Mouse (Mus musculus): ENCODE data around the gene Fbxo8. TPM values are rescaled to one million over a fixed set of nuclear protein-coding genes. Genes with fewer than 3 reads are reported as not detected.
A peak's percentile ranks its signal among the peaks of the same experiment; 100 is the strongest.

The Fbxo8 gene
- polyA plus RNA-seq (2015; fragmentation: Nextera tagmentation; extraction: Ambion mirVana): 56.7 and 58.8 TPM in 2 replicates

DNA sequence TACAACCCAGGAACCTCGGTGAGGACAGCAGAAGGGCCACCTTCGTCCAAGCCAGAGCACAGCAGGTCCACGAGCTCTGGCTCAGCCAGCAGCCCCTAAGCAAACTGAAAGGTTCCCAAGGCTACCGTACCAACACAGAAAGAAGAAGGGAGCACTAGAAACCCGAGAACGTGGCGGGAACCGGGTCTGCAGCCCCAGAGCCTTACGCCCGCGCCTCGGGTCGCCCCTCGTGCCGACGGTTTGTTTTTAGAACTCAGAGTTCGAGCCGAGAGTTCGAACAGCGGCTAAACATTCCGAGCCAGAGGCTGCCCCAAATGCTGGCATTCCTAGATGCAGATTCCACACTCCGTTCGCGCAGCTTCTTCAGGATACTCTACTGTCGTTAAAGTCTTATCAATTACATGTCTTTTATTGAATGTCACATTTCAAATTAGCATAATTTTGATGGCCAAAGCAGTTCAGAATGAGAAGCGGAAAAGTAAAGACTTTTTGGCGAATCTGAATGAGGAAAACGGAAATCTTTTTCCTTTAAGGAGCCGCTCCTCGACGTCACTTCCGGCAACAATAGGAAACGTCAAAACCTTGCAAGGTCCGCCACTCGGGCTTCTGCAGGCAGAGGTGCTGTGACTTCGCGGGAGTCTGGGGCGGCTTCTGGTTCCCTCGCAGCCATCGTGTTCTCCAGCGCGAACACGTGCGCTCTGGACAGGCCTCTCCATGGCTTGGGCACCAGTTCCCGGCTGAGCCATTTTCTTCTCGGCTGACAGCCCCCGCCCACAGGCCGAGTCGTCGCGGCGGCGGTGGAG lies at the start of gene Fbxo8, which contains the start of gene Cep44:
Fbxo8 (plus strand) TSS at position 533 of the 803 bp plus-strand sequence.
Cep44 (minus strand) TSS at position 490 of the 803 bp plus-strand sequence.
- Histone ChIP-seq H3K4me2 (ENCODE audit: low read length) (peak within 1 kb of the TSS; percentile 55), H3K4me1 (replicated peaks; ENCODE audit: insufficient read depth, low read length) (0 out of 2 replicates have a peak, but pooled peaks cover 3% of the 10 kb centered on the region), H3K27me3 (ENCODE audit: insufficient read depth, low read length) (no peaks in the 10 kb centered on the region), H3K4me3 (replicated peaks; ENCODE audit: low read depth, low read length) (peak within 1 kb of the TSS; percentile 83), H3K9me3 (replicated peaks; ENCODE audit: low read length) (no peaks in the 10 kb centered on the region), H3K27ac (peak within 1 kb of the TSS; percentile 92), H3K36me3 (ENCODE audit: insufficient read depth, low read length) (peaks cover 3% of the 10 kb centered on the region; the same call in 1 of the 2 replicates), H3K9ac (ENCODE audit: low read depth, low read length) (peak within 1 kb of the TSS; percentile 74)
- no peak for TF ChIP-seq CTCF (IDR thresholded peaks at IDR 0.05; ENCODE audit: low read depth)
- ATAC-seq (replicated peaks; ENCODE audit: low FRiP score, low read depth): peak; percentile 88
- WGBS: under 1% methylated on average over 53 of the region's 53 CpGs
- peak; percentile 94 for DNase-seq (ENCODE audit: low spot score)

DNA sequence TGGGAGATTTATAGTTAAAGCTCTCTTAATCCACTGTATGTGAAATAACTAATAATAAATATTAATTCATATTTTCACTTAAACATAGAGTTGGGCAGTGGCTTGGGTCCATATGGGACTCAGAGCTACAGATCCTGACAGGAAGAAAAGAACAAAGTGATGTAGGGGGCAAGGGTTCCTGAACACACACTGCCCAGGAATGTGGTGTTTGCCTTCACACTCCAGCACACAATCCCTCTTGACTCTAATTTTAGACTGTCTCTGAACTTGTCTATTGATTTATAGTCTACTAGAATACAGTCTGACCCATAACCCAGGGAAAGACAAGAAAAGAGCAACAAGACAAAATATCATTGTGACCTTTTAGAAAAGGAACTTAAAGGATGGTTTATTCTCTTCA lies 49.0 kb upstream of the Fbxo8 start:
- Histone ChIP-seq H3K4me3 (replicated peaks; ENCODE audit: low read depth, low read length) (no peak overlapping the region), H3K9ac (ENCODE audit: low read depth, low read length) (no peak overlapping the region), H3K9me3 (replicated peaks; ENCODE audit: low read length) (no peaks in the 10 kb centered on the region), H3K27ac (no peak overlapping the region), H3K4me1 (replicated peaks; ENCODE audit: insufficient read depth, low read length) (no peaks in the 10 kb centered on the region), H3K36me3 (ENCODE audit: insufficient read depth, low read length) (no peaks in the 10 kb centered on the region), H3K27me3 (ENCODE audit: insufficient read depth, low read length) (no peaks in the 10 kb centered on the region), H3K4me2 (ENCODE audit: low read length) (no peak overlapping the region)
- DNase-seq (ENCODE audit: low spot score) (peak; percentile 25), ATAC-seq (replicated peaks; ENCODE audit: low FRiP score, low read depth) (no peak)
- TF ChIP-seq CTCF (IDR thresholded peaks at IDR 0.05; ENCODE audit: low read depth): no peak

DNA sequence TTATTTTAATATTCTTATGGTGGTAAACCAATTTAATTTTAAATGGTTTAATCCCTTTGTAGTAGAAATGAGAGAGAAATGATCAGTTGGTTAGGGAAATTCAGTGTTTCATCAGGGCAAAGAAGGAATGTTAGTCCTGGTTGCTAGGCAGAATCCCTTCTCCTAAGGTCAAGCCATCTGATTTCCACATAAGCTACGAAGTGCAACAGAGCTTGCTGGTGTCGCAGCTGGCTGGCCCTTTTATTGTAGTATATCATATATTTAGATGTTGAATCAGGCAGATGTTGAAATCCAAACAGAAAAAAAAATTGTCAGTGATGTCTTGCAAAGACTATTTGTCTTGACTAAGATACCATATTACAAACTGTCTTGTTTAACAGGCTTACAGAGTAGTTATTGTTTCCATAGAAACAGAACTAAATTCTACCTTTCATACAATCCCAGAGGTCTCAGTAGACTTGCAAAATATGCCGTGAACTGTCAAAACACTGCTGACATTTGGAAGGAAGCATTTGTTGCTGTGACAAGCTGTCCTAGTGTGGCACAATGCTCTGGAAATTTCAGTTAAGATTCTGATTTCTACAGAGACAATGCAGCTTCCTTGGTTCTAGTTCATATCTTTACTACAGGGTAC lies 42.5 kb upstream of the Fbxo8 start:
- 63% methylated on average over 3 of the region's 3 CpGs for WGBS
- no peak for ATAC-seq (replicated peaks; ENCODE audit: low FRiP score, low read depth)
- no peaks in the 10 kb centered on the region for H3K4me1 ChIP-seq (replicated peaks; ENCODE audit: insufficient read depth, low read length)
- H3K36me3 ChIP-seq (ENCODE audit: insufficient read depth, low read length): no peaks in the 10 kb centered on the region
- no peaks in the 10 kb centered on the region for H3K27me3 ChIP-seq (ENCODE audit: insufficient read depth, low read length)
- no peak overlapping the region for H3K4me3 ChIP-seq (replicated peaks; ENCODE audit: low read depth, low read length)
- TF ChIP-seq CTCF (IDR thresholded peaks at IDR 0.05; ENCODE audit: low read depth): no peak
- no peak overlapping the region for H3K9ac ChIP-seq (ENCODE audit: low read depth, low read length)
- no peak for DNase-seq (ENCODE audit: low spot score)
- H3K9me3 ChIP-seq (replicated peaks; ENCODE audit: low read length): no peaks in the 10 kb centered on the region
- no peak overlapping the region for H3K27ac ChIP-seq
- no peak overlapping the region for H3K4me2 ChIP-seq (ENCODE audit: low read length)

DNA sequence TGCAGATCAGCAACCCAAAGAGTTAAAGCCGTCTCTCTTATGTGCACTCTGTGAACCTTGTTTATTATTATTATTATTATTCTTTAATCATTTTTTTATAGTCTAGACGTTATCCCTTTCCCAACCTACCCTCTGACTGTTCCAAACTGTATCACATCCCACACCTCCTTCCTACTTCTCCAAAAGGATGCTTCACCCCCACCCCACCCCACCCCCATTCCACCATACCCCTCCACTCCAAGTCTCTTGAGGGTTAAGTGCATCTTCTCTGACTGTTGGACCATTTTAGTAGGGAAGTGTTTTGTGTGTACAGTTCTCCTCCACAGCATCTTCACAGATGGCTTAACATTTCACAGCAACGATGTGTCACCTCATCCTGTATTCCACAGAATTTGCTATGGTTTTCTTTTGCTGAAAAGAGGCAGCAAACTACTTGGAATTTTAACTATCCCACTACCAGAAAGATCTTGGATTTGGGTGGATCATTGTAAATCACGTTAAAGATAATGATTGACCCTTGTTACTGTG lies 41.9 kb upstream of the Fbxo8 start:
- no peaks in the 10 kb centered on the region for H3K36me3 ChIP-seq (ENCODE audit: insufficient read depth, low read length)
- H3K27me3 ChIP-seq (ENCODE audit: insufficient read depth, low read length): no peaks in the 10 kb centered on the region
- no peak overlapping the region for H3K4me2 ChIP-seq (ENCODE audit: low read length)
- H3K9ac ChIP-seq (ENCODE audit: low read depth, low read length): no peak overlapping the region
- H3K9me3 ChIP-seq (replicated peaks; ENCODE audit: low read length): no peaks in the 10 kb centered on the region
- H3K27ac ChIP-seq: no peak overlapping the region
- WGBS: 67% methylated on average over 4 of the region's 4 CpGs
- ATAC-seq (replicated peaks; ENCODE audit: low FRiP score, low read depth) (no peak), DNase-seq (ENCODE audit: low spot score) (no peak)
- H3K4me1 ChIP-seq (replicated peaks; ENCODE audit: insufficient read depth, low read length): no peaks in the 10 kb centered on the region
- no peak overlapping the region for H3K4me3 ChIP-seq (replicated peaks; ENCODE audit: low read depth, low read length)
- no peak for TF ChIP-seq CTCF (IDR thresholded peaks at IDR 0.05; ENCODE audit: low read depth)

DNA sequence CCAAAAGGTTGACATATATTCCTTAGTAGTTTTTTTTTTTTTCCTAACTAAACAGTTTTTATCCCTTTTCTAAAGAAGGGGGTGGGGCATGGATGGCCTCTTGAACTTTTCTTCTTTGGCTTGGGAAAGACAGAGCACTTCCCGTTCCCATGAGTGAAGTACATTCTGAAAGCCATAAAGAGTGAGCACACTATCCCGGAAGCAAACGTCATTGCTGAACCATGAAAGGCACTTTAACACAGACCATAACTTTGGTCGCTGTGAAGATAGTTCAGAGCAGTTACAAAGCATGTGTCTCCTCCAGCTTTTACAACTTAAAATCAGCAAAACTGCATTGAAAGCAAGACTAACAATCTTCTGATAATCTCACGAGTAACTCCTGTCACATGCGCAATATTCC lies 32.0 kb upstream of the Fbxo8 start:
- 43% methylated on average over 6 of the region's 6 CpGs for WGBS
- Histone ChIP-seq H3K4me3 (replicated peaks; ENCODE audit: low read depth, low read length) (no peak overlapping the region), H3K27ac (no peak overlapping the region), H3K9me3 (replicated peaks; ENCODE audit: low read length) (no peaks in the 10 kb centered on the region), H3K36me3 (ENCODE audit: insufficient read depth, low read length) (no peaks in the 10 kb centered on the region), H3K4me2 (ENCODE audit: low read length) (no peak overlapping the region), H3K27me3 (ENCODE audit: insufficient read depth, low read length) (no peaks in the 10 kb centered on the region), H3K9ac (ENCODE audit: low read depth, low read length) (no peak overlapping the region), H3K4me1 (replicated peaks; ENCODE audit: insufficient read depth, low read length) (no peaks in the 10 kb centered on the region)
- TF ChIP-seq CTCF (IDR thresholded peaks at IDR 0.05; ENCODE audit: low read depth): no peak
- ATAC-seq (replicated peaks; ENCODE audit: low FRiP score, low read depth) (no peak), DNase-seq (ENCODE audit: low spot score) (peak; percentile 42)

DNA sequence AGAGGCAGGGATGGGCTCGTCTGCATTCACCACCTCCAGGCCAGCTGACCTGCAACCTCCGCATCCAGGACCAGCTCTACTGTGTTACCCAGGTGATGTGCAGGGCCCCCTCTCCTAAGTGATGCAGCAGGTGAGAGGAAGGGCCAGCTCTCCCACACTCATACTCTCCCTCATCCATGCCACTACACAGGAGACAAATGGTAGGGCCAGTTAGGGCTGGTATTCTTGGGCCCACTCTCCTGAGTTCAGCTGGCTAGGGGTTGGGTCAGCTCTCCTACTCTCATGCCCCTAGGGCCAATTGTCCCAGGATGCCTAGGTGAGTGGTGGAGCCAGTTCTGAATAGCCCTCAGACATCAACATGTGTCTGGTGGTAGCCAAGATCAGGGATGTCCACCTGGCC lies 30.6 kb upstream of the Fbxo8 start:
- no peak for DNase-seq (ENCODE audit: low spot score)
- H3K27ac ChIP-seq: no peak overlapping the region
- no peak overlapping the region for H3K9ac ChIP-seq (ENCODE audit: low read depth, low read length)
- no peak; the same call in 1 of the 2 replicates for ATAC-seq (replicated peaks; ENCODE audit: low FRiP score, low read depth)
- no peak for TF ChIP-seq CTCF (IDR thresholded peaks at IDR 0.05; ENCODE audit: low read depth)
- no peaks in the 10 kb centered on the region for H3K27me3 ChIP-seq (ENCODE audit: insufficient read depth, low read length)
- no peaks in the 10 kb centered on the region for H3K36me3 ChIP-seq (ENCODE audit: insufficient read depth, low read length)
- H3K4me1 ChIP-seq (replicated peaks; ENCODE audit: insufficient read depth, low read length): no peaks in the 10 kb centered on the region
- no peak overlapping the region for H3K4me2 ChIP-seq (ENCODE audit: low read length)
- H3K9me3 ChIP-seq (replicated peaks; ENCODE audit: low read length): no peaks in the 10 kb centered on the region
- 88% methylated on average over 2 of the region's 2 CpGs for WGBS
- no peak overlapping the region for H3K4me3 ChIP-seq (replicated peaks; ENCODE audit: low read depth, low read length)
